Mouse (Mus musculus) retina, adult 2 months (tissue): ENCODE data around the gene Lalba.
"Not testable (repeated sequence)": the region's sequence is repeated elsewhere in the genome, so short reads cannot be mapped to it uniquely, and the experiment has no call there.

ENCODE experiments used
- DNase-seq: peaks from one replicate; pipeline ENCODE4 v3.0.0-alpha.2; 2012; ENCODE audit warnings: low read depth, low spot score

The Lalba gene

GRCm38 (mm10) chr15:98482701-98483100 is at the start of gene Lalba:
Gene Lalba, minus strand, starts transcription at chr15:98482721.
- no peak for DNase-seq

- DNase-seq = no peak
Observed at GRCm38 (mm10) chr15:98532281-98532680, 49.8 kb upstream of the Lalba start.

- DNase-seq = no peak
Observed at GRCm38 (mm10) chr15:98528066-98528563, 45.6 kb upstream of the Lalba start.

GRCm38 (mm10) chr15:98527056-98527771 is 44.7 kb upstream of the Lalba start:
- no peak for DNase-seq

GRCm38 (mm10) chr15:98526057-98526456 is 43.5 kb upstream of the Lalba start:
- DNase-seq = no peak

- no peak for DNase-seq
Observed at GRCm38 (mm10) chr15:98521245-98521644, 38.7 kb upstream of the Lalba start.

GRCm38 (mm10) chr15:98517380-98518355 is 35.1 kb upstream of the Lalba start:
- no peak for DNase-seq

- not testable (repeated sequence) for DNase-seq
Observed at GRCm38 (mm10) chr15:98514845-98515244, 32.3 kb upstream of the Lalba start.

- no peak for DNase-seq
Observed at GRCm38 (mm10) chr15:98514146-98514545, 31.6 kb upstream of the Lalba start.

- DNase-seq = not testable (repeated sequence)
Observed at GRCm38 (mm10) chr15:98513676-98514075, 31.2 kb upstream of the Lalba start.

GRCm38 (mm10) chr15:98512799-98513321 is 30.3 kb upstream of the Lalba start:
- no peak for DNase-seq

- DNase-seq = no peak
Observed at GRCm38 (mm10) chr15:98512232-98512631, 29.7 kb upstream of the Lalba start.

- no peak for DNase-seq
Observed at GRCm38 (mm10) chr15:98511386-98511928, 28.9 kb upstream of the Lalba start.

- DNase-seq = peak; percentile 59
Observed at GRCm38 (mm10) chr15:98510438-98511385, 28.2 kb upstream of the Lalba start.

GRCm38 (mm10) chr15:98509387-98509786 is 26.9 kb upstream of the Lalba start:
- no peak for DNase-seq

- DNase-seq = no peak
Observed at GRCm38 (mm10) chr15:98507321-98507720, 24.8 kb upstream of the Lalba start.

- no peak for DNase-seq
Observed at GRCm38 (mm10) chr15:98506253-98506957, 23.9 kb upstream of the Lalba start.

- no peak for DNase-seq
Observed at GRCm38 (mm10) chr15:98504514-98504913, 22.0 kb upstream of the Lalba start.

GRCm38 (mm10) chr15:98503317-98503716 is 20.8 kb upstream of the Lalba start:
- DNase-seq = no peak

GRCm38 (mm10) chr15:98497631-98498030 is 15.1 kb upstream of the Lalba start:
- no peak for DNase-seq
